Mouse (Mus musculus) lung, postnatal 0 days (tissue): ENCODE data around the gene Nfia.

Source experiments
- CTCF ChIP-seq: IDR thresholded peaks from 2 replicates; pipeline ENCODE4 v1.5.1; 2016; ENCODE audit warnings: antibody characterized with exemption, mild to moderate bottlenecking
- EP300 ChIP-seq: IDR thresholded peaks from 2 replicates; pipeline ENCODE4 v1.6.1; 2016; ENCODE audit warnings: antibody characterized with exemption, mild to moderate bottlenecking, control low read depth

DNA sequence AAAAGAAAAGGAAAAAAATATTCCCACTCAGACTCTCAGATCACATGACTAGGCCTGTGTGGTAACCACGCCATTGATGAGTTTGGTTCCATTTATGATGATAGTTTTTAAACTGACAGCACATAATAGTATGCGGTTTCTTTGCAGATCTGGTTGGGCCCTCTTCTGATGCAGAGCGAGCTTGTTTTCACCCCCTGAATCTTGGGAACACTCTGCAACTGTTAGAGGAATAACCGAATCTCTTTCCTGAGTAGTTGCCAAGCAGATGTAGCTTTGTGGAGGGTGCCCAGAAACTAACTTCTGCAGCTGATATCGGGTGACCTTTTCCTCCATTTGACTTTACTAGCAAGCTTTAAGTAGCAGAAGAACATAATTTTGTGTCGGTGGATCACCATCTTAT, 51.0 kb downstream of the Nfia start:
- no peak for TF ChIP-seq CTCF
- no peak for TF ChIP-seq EP300
